Mouse (Mus musculus): ENCODE results near the gene Prph2. TPM values are rescaled to one million over a fixed set of nuclear protein-coding genes. Genes with fewer than 3 reads are reported as not detected.

The Prph2 gene
- total RNA-seq, 2 experiments from 2014 or later, result not detected

DNA sequence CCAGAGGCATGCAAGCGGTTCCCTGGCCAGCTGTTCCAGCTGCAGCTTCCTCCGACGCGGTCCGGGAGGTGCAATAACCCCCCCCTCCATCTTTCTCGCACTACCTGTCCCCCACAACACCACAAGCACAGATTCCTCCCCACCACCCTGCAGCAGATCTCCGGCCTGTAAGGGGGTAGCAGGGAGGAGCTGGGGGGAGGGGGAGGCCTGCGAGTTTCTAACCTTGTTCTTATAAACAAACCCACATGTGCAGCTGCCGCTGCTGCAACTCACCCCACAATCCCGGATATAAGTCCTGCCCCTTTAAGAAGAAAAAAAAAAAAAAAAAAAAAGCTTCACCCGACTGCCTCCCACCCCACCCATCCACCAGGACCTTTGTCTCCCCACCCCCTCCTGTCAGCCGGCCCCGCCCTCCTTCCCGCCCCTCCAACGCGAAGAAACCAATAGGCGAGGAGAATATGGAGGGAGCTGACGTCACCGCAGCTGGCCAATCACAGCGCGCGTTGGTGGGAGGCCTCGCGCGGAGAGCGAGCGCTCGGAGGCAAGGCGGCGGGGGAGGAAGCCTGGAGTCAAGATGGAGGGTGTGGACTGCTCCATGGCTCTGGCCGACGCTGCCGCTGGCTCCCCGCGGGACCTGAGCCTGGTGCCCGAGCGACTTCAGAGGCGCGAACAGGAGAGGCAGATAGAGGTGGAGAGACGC, 20.0 kb upstream of the Prph2 start, which contains the start of gene Tbcc:
Tbcc (plus strand) TSS at position 569 of the 700 bp plus-strand sequence.
- DNase-seq (ENCODE audit: low spot score in 2 of 2), result peak; percentile 93 to 94

DNA sequence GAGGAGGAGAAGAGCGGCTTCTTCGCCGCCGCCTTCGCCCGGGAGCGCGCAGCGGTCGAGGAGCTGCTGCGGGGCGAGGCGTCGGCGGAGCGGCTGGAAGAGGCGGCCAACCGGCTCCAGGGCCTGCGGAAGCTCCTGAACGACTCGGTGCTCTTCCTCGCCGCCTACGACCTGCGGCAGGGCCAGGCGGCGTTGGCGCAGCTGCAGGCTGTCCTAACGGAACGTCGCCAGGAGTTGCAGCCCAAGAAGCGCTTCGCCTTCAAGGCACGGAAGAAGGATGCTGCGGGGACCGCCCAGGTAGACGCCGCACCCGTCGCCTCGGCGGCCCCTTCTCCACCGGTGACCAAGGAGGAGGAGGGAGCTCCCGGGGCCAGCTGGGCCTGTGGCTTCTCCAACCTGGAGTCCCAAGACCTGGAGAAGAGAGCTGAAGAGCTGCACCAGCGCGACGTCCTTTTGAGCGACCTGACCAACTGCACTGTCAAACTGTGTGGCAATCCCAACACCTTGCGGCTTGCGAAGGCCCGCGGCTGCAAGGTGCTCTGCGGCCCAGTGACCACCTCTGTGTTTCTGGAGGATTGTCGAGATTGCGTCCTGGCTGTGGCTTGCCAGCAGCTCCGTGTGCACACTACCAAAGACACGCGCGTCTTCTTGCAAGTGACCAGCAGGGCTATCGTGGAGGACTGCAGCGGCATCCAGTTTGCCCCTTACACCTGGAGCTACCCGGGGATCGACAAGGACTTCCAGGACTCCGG, 19.2 kb upstream of the Prph2 start:
- DNase-seq (ENCODE audit: low spot score in 2 of 2), result peak in 1 of 2 experiments; percentile 36

DNA sequence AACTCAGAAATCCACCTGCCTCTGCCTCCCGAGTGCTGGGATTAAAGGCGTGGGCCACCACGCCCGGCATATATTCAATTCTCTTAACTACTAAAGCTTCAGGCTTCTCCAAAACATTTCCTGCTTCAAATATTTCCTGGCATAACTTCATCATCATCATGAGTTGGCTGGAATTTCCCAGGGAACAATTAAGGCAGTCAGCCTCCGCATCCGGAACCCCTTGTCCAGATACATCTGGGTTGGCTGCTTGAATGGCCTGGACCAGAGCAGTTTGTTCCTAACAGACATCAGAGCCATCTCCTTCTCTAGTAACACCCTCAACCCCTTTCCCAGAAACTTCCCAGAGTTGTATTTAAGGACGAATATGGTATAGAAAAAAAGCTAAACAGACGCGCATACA, 14.8 kb upstream of the Prph2 start:
- DNase-seq (ENCODE audit: low spot score in 2 of 2), result no peak

DNA sequence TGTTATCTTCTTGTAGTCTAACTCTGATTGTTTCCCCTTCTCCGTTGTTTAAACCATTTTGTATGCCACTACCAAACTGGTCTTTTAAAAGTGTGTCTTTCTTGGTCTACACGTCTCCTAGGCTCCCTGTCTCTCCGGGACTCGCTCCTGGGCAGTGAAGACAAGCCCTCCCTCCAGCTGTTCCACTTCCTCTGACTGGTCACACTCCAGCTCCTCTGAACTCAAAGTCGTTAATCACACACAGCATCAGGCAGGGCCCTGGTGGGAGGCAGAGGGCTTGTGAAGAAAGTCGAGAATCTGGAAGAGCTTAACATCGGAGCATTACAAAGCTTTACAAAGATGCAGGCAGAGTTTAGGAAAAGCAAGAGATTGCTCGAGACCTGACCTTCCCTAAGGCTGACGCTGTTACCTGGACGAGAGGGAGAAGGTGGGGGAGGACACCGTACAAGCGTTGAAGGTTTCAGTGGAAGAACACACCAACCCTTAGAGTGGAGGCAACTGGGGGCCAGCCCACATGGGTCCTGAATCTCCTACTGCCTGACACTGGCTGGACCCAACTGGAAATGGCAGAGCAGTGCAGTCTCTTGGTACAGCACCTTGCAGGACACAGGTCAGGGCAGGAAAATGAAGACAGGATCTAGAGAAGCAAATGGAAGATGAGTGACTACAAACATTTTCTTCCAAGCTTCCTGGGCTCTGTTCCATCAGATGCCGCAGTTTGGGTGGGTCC, 12.9 kb upstream of the Prph2 start:
- DNase-seq (ENCODE audit: low spot score in 2 of 2), result no peak

DNA sequence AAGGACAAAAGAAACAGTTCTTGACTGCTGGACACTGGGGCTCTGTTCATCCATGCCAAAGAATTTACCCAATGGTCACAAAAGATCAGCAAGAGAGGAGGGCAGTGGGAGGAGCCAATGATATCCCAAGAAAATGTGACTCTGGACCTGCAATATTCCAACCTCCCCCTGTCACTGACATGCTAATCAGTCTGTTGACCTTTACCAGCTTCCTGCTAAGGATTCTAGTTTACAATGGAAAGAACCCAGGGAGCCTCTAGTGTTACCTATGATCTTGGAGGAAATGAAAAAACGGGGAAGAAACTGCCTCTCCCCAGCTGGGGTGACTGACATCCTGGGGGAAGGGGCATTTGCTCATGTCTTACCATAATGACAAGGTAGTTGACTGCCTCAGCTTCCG, 9.3 kb upstream of the Prph2 start:
- no peak for DNase-seq (ENCODE audit: low spot score in 2 of 2)

DNA sequence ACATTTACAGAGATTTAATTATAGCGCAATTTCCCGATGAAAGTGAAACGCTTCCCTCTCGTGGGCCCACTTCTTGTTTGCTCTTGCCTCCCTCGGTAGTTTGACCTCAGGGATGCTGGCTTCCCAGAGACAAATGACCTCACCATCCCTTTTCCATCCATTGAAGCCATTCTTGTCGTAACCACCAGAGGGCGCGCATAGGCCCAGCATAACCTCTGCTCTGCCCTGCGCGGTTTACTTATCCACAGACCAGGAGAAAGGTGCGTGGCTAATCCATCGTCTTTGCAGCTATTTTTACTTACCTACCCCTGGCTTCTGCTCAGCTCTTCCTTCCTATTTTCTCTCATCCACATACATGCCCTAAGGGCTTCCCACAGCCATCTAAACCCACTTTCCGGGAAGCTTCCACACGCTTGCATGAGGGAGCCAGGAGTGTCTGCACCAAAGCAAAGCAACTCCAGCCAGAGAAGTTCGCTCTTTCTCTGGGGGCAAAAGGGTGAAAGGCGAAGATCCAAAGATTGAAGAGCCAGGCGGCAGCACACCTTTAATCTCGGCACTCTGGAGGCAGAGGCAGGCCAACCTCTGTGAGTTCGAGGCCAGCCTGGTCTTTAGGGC, 6.3 kb upstream of the Prph2 start:
- DNase-seq (ENCODE audit: low spot score in 2 of 2), result peak; percentile 77 to 80

DNA sequence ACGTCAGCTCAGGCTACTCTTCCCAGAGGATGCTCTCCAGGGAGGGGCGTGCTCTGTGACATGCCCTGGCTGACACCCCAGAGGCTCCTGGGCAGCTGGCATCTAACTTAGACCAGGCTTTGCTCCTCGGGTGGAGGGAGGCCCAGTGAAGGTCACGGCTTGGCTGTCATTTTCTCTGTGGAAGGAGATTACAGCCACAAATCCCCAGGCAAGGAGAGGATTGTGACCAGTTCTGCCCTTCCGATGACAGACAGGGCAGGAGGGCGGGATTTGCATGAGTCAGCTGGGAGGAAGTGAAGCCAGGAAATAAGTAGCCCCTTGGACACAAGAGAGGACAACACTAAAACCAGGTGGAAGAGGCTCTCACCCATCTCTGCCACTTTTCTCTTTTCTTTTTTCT, 2.1 kb downstream of the Prph2 start:
- DNase-seq (ENCODE audit: low spot score in 2 of 2), result no peak

DNA sequence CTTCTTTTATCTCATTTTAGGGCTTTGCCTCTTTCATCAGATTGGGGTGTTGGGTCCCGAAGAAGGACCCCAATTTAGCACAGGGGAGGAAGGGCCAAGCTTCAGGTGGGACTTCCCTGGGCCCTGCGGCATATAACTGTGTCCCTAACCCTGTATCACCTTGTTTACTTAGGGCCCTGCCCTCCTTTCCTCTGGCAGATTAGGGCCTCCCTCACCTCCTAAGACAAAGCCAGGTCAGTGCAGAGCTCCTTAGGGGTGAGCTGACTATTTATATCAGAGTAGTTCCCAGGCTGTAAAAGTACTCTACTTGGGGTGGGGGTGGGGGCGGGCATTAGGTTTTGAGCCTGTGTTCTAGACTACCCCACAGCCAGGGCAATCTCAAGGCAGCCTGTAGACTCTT, 4.9 kb downstream of the Prph2 start:
- DNase-seq (ENCODE audit: low spot score in 2 of 2), result no peak

DNA sequence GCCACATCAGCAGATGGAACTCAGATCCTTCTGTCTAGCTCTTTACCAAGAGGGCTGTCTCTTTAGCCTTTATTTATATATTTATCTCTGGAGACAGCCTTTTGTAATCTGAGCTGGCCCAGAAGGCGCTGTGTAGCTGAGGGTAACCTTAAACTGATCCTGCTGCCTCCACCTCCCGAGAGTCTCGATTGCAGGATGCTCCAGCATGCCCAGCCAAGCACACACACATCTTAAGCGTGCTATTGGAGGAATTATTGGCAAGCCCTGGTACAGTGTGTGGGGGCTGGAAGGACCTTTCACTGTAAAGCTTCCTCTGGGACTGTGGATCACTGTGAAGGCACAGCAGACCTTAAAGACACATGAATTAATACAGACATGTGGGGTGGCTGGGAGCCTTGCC, 8.7 kb downstream of the Prph2 start:
- no peak for DNase-seq (ENCODE audit: low spot score in 2 of 2)

DNA sequence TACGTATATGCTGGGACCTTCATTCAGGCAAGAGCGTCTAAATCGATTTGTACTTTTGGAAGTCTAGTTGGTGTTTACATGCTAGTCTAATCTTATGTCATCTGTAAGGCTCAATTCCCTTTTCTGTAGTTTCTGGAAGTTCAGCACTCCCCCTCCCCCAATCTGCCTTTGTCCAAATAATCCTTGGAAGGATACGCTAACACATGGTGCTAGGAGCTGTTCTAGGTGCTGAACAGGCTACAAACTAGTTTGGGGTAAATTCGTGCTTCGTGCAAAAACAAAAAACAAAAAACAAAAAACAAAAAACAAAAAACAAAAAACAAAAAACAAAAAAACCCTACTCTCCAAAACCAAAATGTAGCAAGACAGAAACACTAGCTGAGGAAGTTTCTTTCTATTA, 10.6 kb downstream of the Prph2 start:
- DNase-seq (ENCODE audit: low spot score in 2 of 2), result no peak

DNA sequence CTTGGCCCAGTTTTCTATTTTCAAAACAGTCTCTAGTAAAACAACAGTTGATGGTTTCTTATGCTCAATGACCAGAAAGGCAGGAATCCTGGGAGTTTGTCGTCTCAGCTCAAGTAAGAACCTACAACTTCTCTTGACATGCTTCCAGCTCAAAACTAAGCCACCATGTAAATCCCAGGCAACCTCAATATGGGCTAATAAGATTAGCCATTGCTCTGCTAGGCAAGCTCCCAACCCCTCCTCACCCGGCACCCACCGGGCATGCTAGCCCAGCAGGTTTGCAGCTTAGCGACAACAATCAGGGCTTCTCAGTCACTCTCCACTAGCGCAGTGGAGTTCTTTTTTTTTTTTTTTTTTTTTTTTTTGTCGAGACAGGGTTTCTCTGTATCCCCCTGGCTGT, 15.9 kb downstream of the Prph2 start:
- no peak for DNase-seq (ENCODE audit: low spot score in 2 of 2)

DNA sequence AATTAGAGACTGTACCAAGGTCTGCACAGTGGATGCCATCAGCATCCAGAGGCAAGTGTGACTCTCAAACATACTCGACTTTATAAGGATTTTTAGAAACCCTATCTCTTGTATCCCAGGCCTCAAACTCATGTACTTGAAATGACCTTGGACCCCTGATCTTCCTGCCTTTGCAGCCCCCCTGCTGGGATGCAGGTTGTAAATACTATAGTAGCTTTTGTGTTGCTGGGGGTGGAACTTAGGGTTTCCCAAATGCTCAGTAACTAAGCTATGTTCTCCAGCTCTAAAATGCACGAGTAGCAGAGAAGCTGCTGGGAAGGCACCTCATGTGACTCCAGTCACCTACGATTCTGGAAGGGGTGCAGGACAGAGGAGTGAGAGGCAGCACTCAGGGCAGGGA, 16.7 kb downstream of the Prph2 start:
- no peak for DNase-seq (ENCODE audit: low spot score in 2 of 2)

DNA sequence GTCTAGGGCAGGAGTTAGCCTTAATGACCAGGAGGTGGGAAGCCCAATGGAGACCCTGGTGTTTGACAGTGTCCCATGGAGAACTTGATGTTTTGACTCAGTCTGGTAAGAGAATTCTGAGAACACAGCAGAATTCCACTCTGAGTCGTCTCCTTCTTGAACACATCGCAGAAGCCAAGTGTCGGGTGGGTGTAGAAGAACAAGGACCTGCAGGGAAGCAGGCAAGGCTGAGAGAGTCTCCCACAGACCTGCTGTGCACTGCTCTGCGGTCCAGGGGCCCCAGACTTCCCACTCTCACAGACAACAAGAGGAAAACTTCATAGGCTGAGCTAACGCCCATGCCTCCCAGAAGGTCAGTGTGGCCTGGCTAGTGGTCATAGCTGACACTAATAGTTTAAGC, 17.5 kb downstream of the Prph2 start:
- DNase-seq (ENCODE audit: low spot score in 2 of 2), result no peak

DNA sequence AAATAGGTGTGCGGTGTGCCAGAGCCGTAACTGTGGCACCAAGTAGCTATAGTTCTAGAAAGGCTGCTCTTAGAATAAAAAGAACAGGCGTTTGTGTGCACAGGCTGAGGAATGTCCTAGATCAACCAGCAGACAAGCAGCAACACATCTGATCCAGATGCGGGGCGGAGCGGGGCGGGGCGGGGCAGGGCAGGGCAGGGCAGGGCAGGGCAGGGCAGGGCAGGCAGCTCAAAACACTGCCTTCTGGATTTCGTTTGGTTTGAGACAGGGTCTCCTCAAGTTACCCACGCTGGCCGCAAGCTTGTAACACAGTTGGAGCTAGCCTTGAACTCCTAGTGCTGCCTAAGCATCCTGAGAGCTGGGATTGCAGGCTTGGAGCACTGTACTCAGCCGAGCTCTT, 19.0 kb downstream of the Prph2 start:
- DNase-seq (ENCODE audit: low spot score in 2 of 2), result no peak

DNA sequence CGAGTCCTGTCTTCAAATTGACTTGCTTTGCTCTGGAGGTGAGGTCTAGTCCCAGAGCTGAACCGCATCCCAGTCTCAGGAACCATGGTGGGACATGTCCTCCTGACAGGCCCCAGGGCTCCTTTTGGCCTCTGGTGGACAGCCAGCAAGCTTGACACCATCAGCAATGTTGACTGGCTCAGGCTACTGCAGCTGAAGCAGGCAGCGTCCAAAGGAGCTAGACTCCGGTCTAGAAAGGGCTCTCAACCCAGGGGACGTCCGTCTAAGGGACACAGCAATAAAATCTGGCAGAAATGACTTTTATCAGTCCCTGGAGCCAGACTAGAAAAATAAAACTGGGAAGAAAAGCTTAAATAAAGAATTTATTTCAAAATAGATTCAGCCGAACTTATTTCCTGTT, 19.6 kb downstream of the Prph2 start:
- DNase-seq (ENCODE audit: low spot score in 2 of 2), result no peak

DNA sequence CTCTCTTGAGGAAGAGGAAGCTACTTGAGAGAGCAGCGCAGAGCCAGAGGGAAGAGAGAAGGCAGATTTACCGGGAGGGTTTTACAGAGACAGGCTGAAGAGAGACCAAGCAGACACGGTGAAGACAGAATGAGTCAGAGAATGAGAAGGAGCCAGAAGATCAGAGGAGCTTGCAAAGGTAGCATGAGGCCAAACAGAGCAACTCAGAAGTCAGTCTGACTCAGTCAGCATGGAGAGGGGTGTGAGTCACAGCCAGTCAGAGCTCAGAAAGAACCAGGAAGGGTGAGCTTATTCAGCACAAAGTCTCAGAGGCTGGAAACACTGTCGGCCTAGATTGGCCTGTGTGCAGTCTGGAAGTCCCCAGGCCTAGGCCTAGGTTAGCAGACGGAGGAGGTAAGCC, 22.7 kb downstream of the Prph2 start:
- peak in 1 of 2 experiments; percentile 18 for DNase-seq (ENCODE audit: low spot score in 2 of 2)

DNA sequence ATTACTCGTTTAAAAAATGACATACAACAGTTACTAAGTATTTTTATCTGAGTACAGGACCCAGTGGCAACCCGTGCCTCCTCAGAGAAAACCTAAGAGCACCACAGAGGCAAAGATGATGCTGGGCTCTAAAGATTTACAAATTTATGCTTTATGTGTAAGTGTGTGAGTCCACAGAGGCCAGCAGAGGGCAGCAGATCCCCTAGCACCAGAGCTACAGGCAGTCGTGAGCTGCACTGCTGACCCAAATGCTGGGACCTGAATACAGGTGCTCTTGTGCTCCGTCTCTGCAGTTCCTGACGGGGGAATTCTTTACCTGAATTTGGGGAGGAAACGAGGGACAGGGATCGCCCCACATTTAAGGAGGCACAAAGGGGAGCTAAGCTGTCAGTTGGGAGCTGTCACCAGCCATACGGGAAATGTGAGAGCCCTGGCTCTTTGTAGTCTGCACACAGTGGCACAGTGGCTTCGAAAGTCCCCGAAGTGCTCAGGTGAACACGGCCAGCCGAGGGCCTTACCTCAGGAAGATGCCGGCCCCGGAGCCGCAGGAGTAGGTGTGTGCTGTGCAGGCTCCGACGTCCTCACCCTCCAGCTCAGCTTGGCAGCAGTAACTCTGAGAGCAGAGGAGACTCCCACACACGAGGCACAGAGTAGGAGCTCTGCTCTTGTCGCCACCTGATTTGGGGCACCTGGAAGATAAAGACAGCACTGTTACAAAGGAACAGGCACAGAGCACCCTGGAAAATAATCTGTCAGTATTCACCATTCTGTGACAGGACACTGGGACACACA, 23.5 kb downstream of the Prph2 start:
- peak; percentile 31 to 56 for DNase-seq (ENCODE audit: low spot score in 2 of 2)

DNA sequence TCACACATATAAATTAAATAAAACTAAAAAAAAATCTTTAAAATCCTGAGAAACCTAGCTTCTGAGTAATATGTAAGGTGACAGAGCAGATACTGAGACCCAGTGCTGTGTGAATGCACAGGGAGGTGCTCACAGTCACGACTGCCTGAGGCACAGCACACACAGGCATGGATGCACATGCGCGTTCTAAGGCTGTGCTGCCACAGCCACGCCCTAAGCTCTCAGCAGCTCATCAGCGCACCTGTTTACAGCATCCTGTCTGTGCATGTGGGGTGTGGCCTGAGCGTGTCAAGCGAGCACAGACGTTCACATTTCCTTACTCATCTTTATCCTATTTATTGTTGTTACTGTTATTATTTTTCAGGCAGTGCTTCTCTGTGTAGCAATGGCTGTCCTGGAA, 30.2 kb downstream of the Prph2 start:
- no peak for DNase-seq (ENCODE audit: low spot score in 2 of 2)

DNA sequence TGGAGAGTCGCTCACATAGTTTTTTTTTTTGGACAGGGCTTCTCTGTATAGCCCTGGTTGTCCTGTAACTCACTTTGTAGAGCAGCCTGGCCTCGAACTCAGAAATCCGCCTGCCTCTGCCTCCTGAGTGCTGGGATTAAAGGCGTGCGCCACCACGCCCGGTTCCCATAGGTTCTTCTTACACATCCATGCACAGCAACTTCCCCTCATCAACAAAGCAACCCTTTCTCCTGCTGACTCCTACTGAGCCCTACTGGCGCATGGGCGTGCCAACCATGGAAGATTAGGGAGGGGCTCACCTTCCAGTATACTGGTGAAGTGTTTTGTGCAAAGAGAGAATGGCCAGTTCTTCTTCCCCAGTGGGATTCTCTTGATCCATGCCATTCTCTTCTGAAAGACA, 32.2 kb downstream of the Prph2 start:
- DNase-seq (ENCODE audit: low spot score in 2 of 2), result no peak

DNA sequence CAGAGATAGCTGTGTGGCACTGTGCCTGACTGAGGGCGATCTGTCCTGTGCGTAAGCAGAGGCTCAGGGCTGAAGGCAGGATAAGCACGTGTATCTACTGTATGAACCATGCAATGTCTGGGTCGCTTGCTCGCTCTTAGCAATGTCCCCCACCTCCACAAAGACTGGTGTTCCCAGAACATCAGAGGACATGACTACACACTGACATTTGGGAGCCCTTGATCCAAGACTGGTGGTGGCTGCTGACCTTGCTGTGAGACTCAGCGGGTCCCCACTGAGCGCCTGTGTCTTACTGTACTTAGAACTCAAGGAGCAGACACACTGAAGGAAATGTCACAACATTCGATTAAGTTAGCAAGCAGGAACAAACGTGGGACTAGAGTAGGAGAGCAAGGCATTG, 36.0 kb downstream of the Prph2 start:
- no peak for DNase-seq (ENCODE audit: low spot score in 2 of 2)

DNA sequence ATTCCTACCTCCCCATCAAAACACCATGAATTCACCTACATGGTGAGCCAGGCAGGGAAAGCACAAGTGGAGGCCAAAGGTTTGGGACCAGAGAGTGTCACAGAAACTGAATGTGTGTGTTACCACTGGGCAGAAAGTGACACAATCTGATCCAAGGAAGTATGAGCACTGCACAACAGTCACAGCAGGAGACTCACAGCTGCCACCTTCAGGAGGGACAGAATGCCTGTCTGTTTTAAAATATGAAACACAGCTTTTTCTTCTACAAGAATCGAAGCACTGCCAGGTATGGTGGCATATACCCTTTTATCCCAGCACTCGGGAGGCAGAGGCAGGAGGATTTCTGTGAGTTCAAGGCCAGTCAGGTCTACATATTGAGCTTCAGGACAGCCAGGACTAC, 47.8 kb downstream of the Prph2 start:
- DNase-seq (ENCODE audit: low spot score in 2 of 2), result no peak

Data from adrenal gland, adult 18-20 months (tissue).